Mouse (Mus musculus) limb, embryonic 12.5 days (tissue): ENCODE data around the gene Ensa. TPM values are rescaled to one million over a fixed set of nuclear protein-coding genes. Genes with fewer than 3 reads are reported as not detected.
A peak's percentile ranks its signal among the peaks of the same experiment; 100 is the strongest.
"Not testable (repeated sequence)": the region's sequence is repeated elsewhere in the genome, so short reads cannot be mapped to it uniquely, and the experiment has no call there.

ENCODE experiments used
- ATAC-seq: fragments of 200-750 bp; cut with Nextera tagmentation; 2 replicates; pipeline ENCODE4 v1.8.0; 2017; ENCODE audit warnings: low read depth, moderate TSS enrichment; ENCODE audit not compliant: insufficient number of reproducible peaks, insufficient read depth, low FRiP score, low TSS enrichment
- H3K27ac ChIP-seq: fragments of 300-500 bp; sonication (generic); 2 replicates; pipeline ENCODE4 v1.5.1; 2016; ENCODE audit warnings: mild to moderate bottlenecking, moderate library complexity
- H3K27me3 ChIP-seq: fragments of 300-500 bp; sonication (generic); 2 replicates; pipeline ENCODE4 v1.6.1; 2016; ENCODE audit warnings: mild to moderate bottlenecking, moderate library complexity
- H3K36me3 ChIP-seq: fragments of 300-500 bp; sonication (generic); 2 replicates; pipeline ENCODE4 v1.6.1; 2016; ENCODE audit warnings: mild to moderate bottlenecking, moderate library complexity
- H3K4me1 ChIP-seq: fragments of 300-500 bp; sonication (generic); replicated peaks from 2 replicates; pipeline ENCODE4 v1.6.1; 2016
- H3K4me2 ChIP-seq: fragments of 300-500 bp; sonication (generic); 2 replicates; pipeline ENCODE4 v1.6.1; 2016; ENCODE audit warnings: mild to moderate bottlenecking, moderate library complexity
- H3K4me3 ChIP-seq: fragments of 300-500 bp; sonication (generic); replicated peaks from 2 replicates; pipeline ENCODE4 v1.5.1; 2016; ENCODE audit warnings: mild to moderate bottlenecking
- H3K9ac ChIP-seq: fragments of 300-500 bp; sonication (generic); replicated peaks from 2 replicates; pipeline ENCODE4 v1.6.1; 2016; ENCODE audit warnings: mild to moderate bottlenecking, moderate library complexity
- H3K9me3 ChIP-seq: fragments of 300-500 bp; sonication (generic); 2 replicates; pipeline ENCODE4 v1.6.1; 2016; ENCODE audit warnings: mild to moderate bottlenecking, moderate library complexity
- WGBS: fragments of 180-500 bp; shearing (Covaris S2); methylation state at CpG from one replicate; pipeline ENCODE4 v1.1.7; 2016; 5-methylcytosine and 5-hydroxymethylcytosine counted together
- polyA plus RNA-seq: library from polyadenylated mRNA; unstranded; fragments of >200 nt; fragmentation: Nextera tagmentation; extraction: Ambion mirVana; gene quantifications from 2 replicates; pipeline ENCODE4 v1.2.1, GENCODE M21; 2016

The Ensa gene
- polyA plus RNA-seq, 1 experiment from 2014 or later = 90.0 TPM

DNA sequence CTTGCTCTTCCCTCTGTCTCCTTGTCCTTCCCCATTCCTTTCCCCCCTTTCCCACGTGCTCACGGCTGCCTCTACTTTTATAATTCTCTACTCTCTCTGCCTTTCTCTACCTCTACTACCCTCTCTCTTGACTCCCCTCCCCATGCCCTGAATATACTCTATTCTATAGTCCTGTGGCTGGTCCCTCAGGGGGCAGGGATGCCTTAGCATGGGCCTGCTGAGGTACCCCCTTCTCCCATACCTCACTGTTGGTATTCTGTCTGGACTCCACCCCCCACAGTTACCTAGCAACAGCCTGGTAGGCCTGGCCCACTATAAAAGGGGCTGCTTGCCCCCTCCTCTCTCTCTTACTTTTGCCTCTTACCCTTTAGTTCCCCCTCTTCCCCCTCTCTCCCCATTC, 1.2 kb upstream of the Ensa start:
- H3K4me1 ChIP-seq = peaks cover 22% of the 10 kb centered on the region
- no peak overlapping the region for H3K9ac ChIP-seq
- peaks cover 40% of the 10 kb centered on the region for H3K36me3 ChIP-seq
- WGBS = 56% methylated on average over 2 of the region's 2 CpGs
- no peak overlapping the region for H3K4me3 ChIP-seq
- ATAC-seq = no peak
- H3K27ac ChIP-seq = peak overlapping the region; percentile 92
- H3K9me3 ChIP-seq = no peaks in the 10 kb centered on the region
- H3K27me3 ChIP-seq = no peaks in the 10 kb centered on the region
- peak overlapping the region; percentile 8 for H3K4me2 ChIP-seq

DNA sequence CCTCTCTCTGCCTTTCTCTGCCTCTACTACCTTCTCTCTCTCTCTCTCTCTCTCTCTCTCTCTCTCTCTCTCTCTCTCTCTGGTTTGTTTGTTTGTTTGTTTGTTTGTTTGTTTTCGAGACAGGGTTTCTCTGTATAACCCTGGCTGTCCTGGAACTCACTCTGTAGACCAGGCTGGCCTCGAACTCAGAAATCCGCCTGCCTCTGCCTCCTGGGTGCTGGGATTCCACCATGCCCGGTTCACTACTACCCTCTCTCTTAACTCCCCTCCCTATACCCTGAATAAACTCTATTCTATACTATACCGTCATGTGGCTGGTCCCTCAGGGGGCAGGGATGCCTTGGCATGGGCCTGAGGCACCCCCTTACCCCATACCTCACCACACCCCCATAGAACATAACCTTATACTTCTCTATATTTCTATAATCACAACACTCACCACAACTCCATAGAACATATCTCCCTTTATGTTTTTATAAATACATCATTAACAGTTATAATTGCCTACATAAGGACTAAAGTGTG, 740 bp upstream of the Ensa start:
- 63% methylated on average over 5 of the region's 5 CpGs for WGBS
- not testable (repeated sequence) for H3K9me3 ChIP-seq, ATAC-seq, H3K9ac ChIP-seq, H3K27me3 ChIP-seq
- Histone ChIP-seq H3K27ac (peak overlapping the region; percentile 92), H3K36me3 (peaks cover 42% of the 10 kb centered on the region), H3K4me1 (peaks cover 22% of the 10 kb centered on the region), H3K4me2 (peak overlapping the region; percentile 53), H3K4me3 (peak overlapping the region; percentile 62)

GRCm38 (mm10) chr3:95627763-95628162, 3.0 kb downstream of the Ensa start:
- H3K27me3 ChIP-seq = no peaks in the 10 kb centered on the region
- no peak for ATAC-seq
- no peak overlapping the region for H3K27ac ChIP-seq
- H3K9ac ChIP-seq = no peak overlapping the region
- peaks cover 22% of the 10 kb centered on the region for H3K4me1 ChIP-seq
- no peaks in the 10 kb centered on the region for H3K9me3 ChIP-seq
- WGBS = 86% methylated on average over 5 of the region's 5 CpGs
- H3K4me3 ChIP-seq = no peak overlapping the region
- H3K36me3 ChIP-seq = peaks cover 66% of the 10 kb centered on the region
- H3K4me2 ChIP-seq = no peak overlapping the region

GRCm38 (mm10) chr3:95629755-95630154, 5.0 kb downstream of the Ensa start:
- Histone ChIP-seq H3K4me1 (peaks cover 9% of the 10 kb centered on the region), H3K27ac (no peak overlapping the region), H3K4me2 (no peak overlapping the region), H3K9me3 (no peaks in the 10 kb centered on the region), H3K4me3 (no peak overlapping the region), H3K36me3 (peaks cover 86% of the 10 kb centered on the region), H3K27me3 (no peaks in the 10 kb centered on the region), H3K9ac (no peak overlapping the region)
- no peak for ATAC-seq
- WGBS = 84% methylated on average over 4 of the region's 4 CpGs

DNA sequence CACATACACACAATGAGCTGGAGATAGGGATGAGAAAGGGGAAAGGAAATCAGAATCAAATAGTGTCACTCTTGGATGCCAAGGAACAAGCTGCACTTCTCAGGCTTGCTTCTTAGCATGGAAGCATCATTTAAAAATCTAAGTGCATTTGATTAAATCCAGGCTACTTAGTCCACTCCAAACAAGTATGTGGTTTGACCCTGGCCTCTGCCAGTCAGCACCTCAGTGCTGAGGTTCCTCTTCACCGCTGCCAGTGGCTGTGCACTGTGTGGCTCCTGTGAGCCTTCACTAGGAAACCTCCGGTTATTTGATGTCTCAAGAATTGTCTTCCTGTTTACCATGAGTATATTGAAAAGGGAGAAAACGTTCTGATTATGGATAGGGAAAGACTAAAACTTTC, 6.1 kb downstream of the Ensa start:
- H3K9ac ChIP-seq = no peak overlapping the region
- ATAC-seq = no peak
- H3K27me3 ChIP-seq = no peaks in the 10 kb centered on the region
- H3K9me3 ChIP-seq = no peaks in the 10 kb centered on the region
- H3K4me2 ChIP-seq = no peak overlapping the region
- WGBS = 81% methylated on average over 3 of the region's 3 CpGs
- peaks cover 97% of the 10 kb centered on the region for H3K36me3 ChIP-seq
- H3K4me1 ChIP-seq = peaks cover 6% of the 10 kb centered on the region
- H3K4me3 ChIP-seq = no peak overlapping the region
- no peak overlapping the region for H3K27ac ChIP-seq

DNA sequence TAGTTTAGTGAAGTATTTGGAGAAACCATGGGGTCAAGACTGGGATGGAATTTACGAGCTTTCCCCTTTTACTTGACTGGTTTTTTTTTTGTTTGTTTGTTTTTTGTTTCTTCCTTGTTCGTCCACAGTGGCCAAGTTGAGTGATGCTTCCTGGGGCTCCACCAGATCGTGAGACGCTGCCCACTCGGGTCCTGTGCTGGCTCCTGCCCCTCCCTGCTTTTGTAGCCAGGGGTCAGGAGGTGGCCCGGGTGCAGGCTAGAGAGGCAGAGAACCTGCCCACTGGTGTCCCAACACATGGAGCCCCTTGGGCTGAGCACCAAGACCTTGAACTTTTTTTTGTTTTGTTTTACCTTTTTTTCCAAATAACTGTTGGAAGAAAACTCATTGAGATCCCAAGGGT, 6.5 kb downstream of the Ensa start:
- Histone ChIP-seq H3K27ac (no peak overlapping the region), H3K4me1 (peaks cover 1% of the 10 kb centered on the region), H3K9ac (no peak overlapping the region), H3K27me3 (no peaks in the 10 kb centered on the region), H3K36me3 (peaks cover 99% of the 10 kb centered on the region), H3K9me3 (no peaks in the 10 kb centered on the region), H3K4me3 (no peak overlapping the region), H3K4me2 (no peak overlapping the region)
- 77% methylated on average over 6 of the region's 6 CpGs for WGBS
- no peak for ATAC-seq

DNA sequence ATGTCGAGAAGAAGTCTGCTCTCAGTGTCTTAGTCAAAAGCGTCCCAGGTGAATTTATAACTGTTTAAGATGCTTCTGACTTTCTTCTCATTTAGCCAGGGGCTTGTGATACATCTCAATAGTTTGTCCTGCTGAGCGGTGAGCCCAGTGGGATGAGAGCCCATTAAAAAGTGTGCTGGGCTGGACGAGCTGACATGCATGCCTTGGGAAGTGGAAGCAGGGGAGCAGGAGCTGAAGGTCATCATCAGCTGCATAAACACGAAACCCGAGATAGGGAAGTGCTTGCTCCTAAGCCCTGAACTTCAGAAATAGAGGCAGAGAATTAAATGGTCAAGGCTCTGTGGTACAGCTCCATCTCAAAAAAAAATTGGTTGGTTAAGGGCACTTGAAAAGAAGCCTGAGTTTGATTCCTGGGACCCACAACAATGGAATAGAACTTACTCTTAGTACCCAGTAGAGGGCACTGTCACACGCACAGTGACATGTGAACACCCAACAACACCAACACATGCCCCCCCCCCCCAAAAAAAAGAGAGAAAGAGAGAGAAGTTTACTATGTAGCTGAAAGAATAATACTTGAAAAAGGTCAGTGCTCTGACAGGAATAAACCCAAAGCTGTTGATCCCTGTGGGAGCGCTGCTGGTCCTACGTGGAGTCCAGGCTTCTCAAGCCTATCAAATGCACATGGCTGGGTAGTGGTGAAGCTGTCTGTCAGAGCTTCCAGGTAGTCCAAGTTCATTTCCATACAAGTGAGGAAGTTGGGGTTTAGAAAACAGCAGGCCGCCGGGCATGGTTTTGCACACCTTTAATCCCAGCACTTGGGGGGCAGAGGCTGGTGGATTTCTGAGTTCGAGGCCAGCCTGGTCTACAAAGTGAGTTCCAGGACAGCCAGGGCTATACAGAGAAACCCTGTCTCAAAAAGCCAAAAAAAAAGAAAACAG, 8.1 kb downstream of the Ensa start:
- H3K9me3 ChIP-seq = no peaks in the 10 kb centered on the region
- no peak for ATAC-seq
- WGBS = 81% methylated on average over 12 of the region's 12 CpGs
- H3K4me1 ChIP-seq = no peaks in the 10 kb centered on the region
- peak overlapping the region; percentile 5; the same call in 1 of the 2 replicates for H3K27ac ChIP-seq
- peaks cover 100% of the 10 kb centered on the region for H3K36me3 ChIP-seq
- H3K27me3 ChIP-seq = no peaks in the 10 kb centered on the region
- H3K4me3 ChIP-seq = no peak overlapping the region
- no peak overlapping the region for H3K4me2 ChIP-seq
- no peak overlapping the region for H3K9ac ChIP-seq

GRCm38 (mm10) chr3:95635636-95636035, 10.8 kb downstream of the Ensa start:
- Histone ChIP-seq H3K4me2 (no peak overlapping the region), H3K27ac (no peak overlapping the region), H3K4me3 (no peak overlapping the region), H3K9ac (no peak overlapping the region), H3K36me3 (peaks cover 99% of the 10 kb centered on the region), H3K4me1 (no peaks in the 10 kb centered on the region), H3K9me3 (no peaks in the 10 kb centered on the region), H3K27me3 (no peaks in the 10 kb centered on the region)
- 85% methylated on average over 4 of the region's 4 CpGs for WGBS
- ATAC-seq = no peak

- H3K9ac ChIP-seq = no peak overlapping the region
- no peaks in the 10 kb centered on the region for H3K4me1 ChIP-seq
- no peak for ATAC-seq
- no peak overlapping the region for H3K4me2 ChIP-seq
- no peaks in the 10 kb centered on the region for H3K9me3 ChIP-seq
- no peak overlapping the region for H3K27ac ChIP-seq
- no peak overlapping the region for H3K4me3 ChIP-seq
- peaks cover 95% of the 10 kb centered on the region for H3K36me3 ChIP-seq
- no peaks in the 10 kb centered on the region for H3K27me3 ChIP-seq
- WGBS = 75% methylated on average over 4 of the region's 4 CpGs
Observed at GRCm38 (mm10) chr3:95636072-95636471, 11.3 kb downstream of the Ensa start.

GRCm38 (mm10) chr3:95639694-95640093, 14.9 kb downstream of the Ensa start:
- no peaks in the 10 kb centered on the region for H3K4me1 ChIP-seq
- no peak overlapping the region for H3K4me2 ChIP-seq
- H3K27ac ChIP-seq = no peak overlapping the region
- no peak overlapping the region for H3K4me3 ChIP-seq
- ATAC-seq = no peak
- no peaks in the 10 kb centered on the region for H3K9me3 ChIP-seq
- no peak overlapping the region for H3K9ac ChIP-seq
- H3K36me3 ChIP-seq = peaks cover 70% of the 10 kb centered on the region
- 96% methylated on average over 1 of the region's 1 CpGs for WGBS
- no peaks in the 10 kb centered on the region for H3K27me3 ChIP-seq

DNA sequence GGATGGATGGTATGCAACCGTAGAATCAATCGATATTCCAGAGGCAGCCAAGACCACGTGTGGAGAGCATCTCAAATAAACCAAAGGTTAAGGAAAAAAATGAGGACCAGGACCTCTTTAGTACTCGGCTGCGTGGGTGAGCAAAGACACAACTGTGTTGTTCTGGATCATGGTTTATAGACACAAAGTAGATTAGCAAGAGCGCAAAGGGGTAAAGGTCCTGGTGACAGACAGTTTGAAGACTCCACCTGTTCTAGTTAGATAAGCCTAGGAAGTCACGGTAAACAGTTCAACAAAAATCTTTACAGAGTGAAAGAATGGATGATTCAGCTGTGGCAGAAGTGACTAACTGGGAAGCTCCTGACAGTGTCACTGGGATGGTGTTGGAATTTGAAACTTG, 18.3 kb downstream of the Ensa start:
- Histone ChIP-seq H3K9me3 (no peaks in the 10 kb centered on the region), H3K36me3 (peaks cover 36% of the 10 kb centered on the region), H3K27me3 (no peaks in the 10 kb centered on the region), H3K27ac (no peak overlapping the region), H3K4me2 (no peak overlapping the region), H3K9ac (no peak overlapping the region), H3K4me1 (no peaks in the 10 kb centered on the region), H3K4me3 (no peak overlapping the region)
- ATAC-seq = no peak
- 90% methylated on average over 7 of the region's 7 CpGs for WGBS
